ENCODE assay signal across 10 mouse cellular contexts in the genomic region with DNA sequence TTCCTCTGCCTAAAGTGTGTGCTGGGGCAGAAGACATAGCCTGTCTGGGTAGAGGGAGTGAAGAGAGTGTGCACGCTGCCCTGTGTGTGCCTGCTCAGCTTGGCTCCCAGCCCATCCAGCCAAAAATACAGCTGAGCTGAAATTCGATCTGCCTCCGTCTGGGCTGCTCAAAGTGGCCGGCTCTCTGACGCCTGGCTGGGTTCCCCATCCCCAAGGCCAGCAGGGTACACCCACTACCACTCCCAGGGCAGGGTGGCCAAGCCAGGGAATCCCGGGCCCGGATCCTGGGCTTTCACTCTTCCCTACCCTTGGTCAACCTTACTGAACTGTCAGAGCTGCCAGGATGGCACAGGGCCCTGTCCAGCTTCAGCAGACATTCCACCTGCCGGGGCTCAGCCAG. TPM values are rescaled to one million over a fixed set of nuclear protein-coding genes. Genes with fewer than 3 reads are reported as not detected.
DNase-seq lines count a peak whose midpoint lies in the region; ATAC-seq lines count a peak whose summit lies in the region.
"Had no signal": no experiment of that assay in that cellular context is flagged by ENCODE, and none has a peak within 500 bp of the region (broad histone marks: within the 10 kb centered on the region; RNA-seq: fewer than 3 reads in every experiment).

No protein-coding gene starts in this region.

- peak overlapping the region; percentile 55 for H3K27ac ChIP-seq in heart, embryonic 12.5 days (ENCODE audit: poor library complexity, severe bottlenecking)

- peak; percentile 12; the same call in 1 of the 2 replicates for ATAC-seq in heart, embryonic 12.5 days (ENCODE audit: insufficient number of reproducible peaks, low FRiP score)

- no peaks in the 10 kb centered on the region for H3K36me3 ChIP-seq in heart, embryonic 12.5 days

- H3K4me1 ChIP-seq in heart, embryonic 12.5 days (replicated peaks) = peaks cover 84% of the 10 kb centered on the region

- peak; percentile 59 for DNase-seq in embryo, embryonic 10 days (ENCODE audit: low spot score)
- no peak for DNase-seq in embryo, embryonic 9.5 days (ENCODE audit: extremely low spot score)
- DNase-seq in right cerebral cortex, postnatal 10 days (ENCODE audit: low spot score in 2 of 2) = peak; percentile 72 to 75
- no peak for DNase-seq in right cerebral cortex, postnatal 25 days
- DNase-seq in kidney, postnatal 36 days = peak; percentile 43 to 75
- DNase-seq in cerebellum, adult 11-12 months = no peak
- DNase-seq in thymus, postnatal 14 days = no peak

- H3K9me3 ChIP-seq in heart, embryonic 12.5 days (replicated peaks) = no peaks in the 10 kb centered on the region

- WGBS in heart, embryonic 12.5 days = 17% methylated on average over 8 of the region's 8 CpGs

- peak overlapping the region; percentile 47 for H3K4me2 ChIP-seq in heart, embryonic 12.5 days

- no peak overlapping the region for H3K4me3 ChIP-seq in heart, embryonic 12.5 days

- no peak overlapping the region for H3K9ac ChIP-seq in heart, embryonic 12.5 days

- 0 out of 2 replicates have a peak, but pooled peaks cover 4% of the 10 kb centered on the region for H3K27me3 ChIP-seq in heart, embryonic 12.5 days (replicated peaks)
- H3K27me3 ChIP-seq: CH12.LX had no signal

RNA-seq across cellular contexts. Expression of a gene that starts 15.2 kb away (rescaled TPM):
- polyA plus RNA-seq in heart, embryonic 12.5 days (2016; fragmentation: Nextera tagmentation; extraction: Ambion mirVana) = 3.1 and 3.6 TPM in 2 replicates

RNA-seq across cellular contexts. Expression of a gene that starts 27.9 kb away (rescaled TPM):
- not detected in 2 replicates for polyA plus RNA-seq in heart, embryonic 12.5 days (2016; fragmentation: Nextera tagmentation; extraction: Ambion mirVana)
- polyA plus RNA-seq: macrophage had no signal

RNA-seq across cellular contexts. Expression of a gene that starts 30.4 kb away (rescaled TPM):
- 6.8 TPM in 2 replicates for polyA plus RNA-seq in heart, embryonic 12.5 days (2016; fragmentation: Nextera tagmentation; extraction: Ambion mirVana)

Comparison
In these comparisons a context has a peak if more than half of its experiments do, and no peak if none do; other contexts are left out.
1. DNase-seq: peak in embryo, embryonic 10 days (single experiment), right cerebral cortex, postnatal 10 days (2 of 2) and kidney, postnatal 36 days (2 of 2); none in embryo, embryonic 9.5 days (single experiment), right cerebral cortex, postnatal 25 days (single experiment), cerebellum, adult 11-12 months (single experiment) and thymus, postnatal 14 days (single experiment).